Mouse (Mus musculus) MEL (cell line): ENCODE results near the gene Neto2. TPM values are rescaled to one million over a fixed set of nuclear protein-coding genes. Genes with fewer than 3 reads are reported as not detected.

Experiments
- DNase-seq: peaks from one replicate; pipeline ENCODE4 v3.0.0; 2011; ENCODE audit warnings: low read depth, low spot score
- H3K27ac ChIP-seq: 2 replicates; pipeline ENCODE4 v1.5.1; 2012; ENCODE audit warnings: low read depth, mild to moderate bottlenecking, control low read depth, low read length, moderate library complexity; ENCODE audit not compliant: control insufficient read depth
- H3K27me3 ChIP-seq, 2 experiments: fragments of 150-350 bp in 1 of 2; sonication (generic) in 1 of 2; 2 replicates each; pipeline ENCODE4 v1.6.1; 2012; ENCODE audit warnings: low read length in 2 of 2, mild to moderate bottlenecking in 2 of 2, improper control_type of control experiment in 1 of 2, moderate library complexity in 1 of 2; ENCODE audit not compliant: insufficient read depth in 2 of 2, control insufficient read depth in 1 of 2
- H3K36me3 ChIP-seq, 2 experiments: 2 replicates each; pipeline ENCODE4 v1.6.1; 2012 to 2014; ENCODE audit warnings: low read length in 2 of 2, improper control_type of control experiment in 1 of 2, inconsistent platforms in 1 of 2, mild to moderate bottlenecking in 1 of 2; ENCODE audit not compliant: insufficient read depth in 2 of 2, control insufficient read depth in 1 of 2
- H3K4me1 ChIP-seq, 2 experiments: fragments of 150-350 bp in 1 of 2; sonication (generic) in 1 of 2; 2 replicates each; pipeline ENCODE4 v1.6.1; 2012; ENCODE audit warnings: low read length in 2 of 2, improper control_type of control experiment in 1 of 2, mild to moderate bottlenecking in 1 of 2; ENCODE audit not compliant: insufficient read depth in 2 of 2, control insufficient read depth in 1 of 2
- H3K4me3 ChIP-seq, 2 experiments: fragments of 150-350 bp in 1 of 2; sonication (generic) in 1 of 2; 2 replicates each; pipeline ENCODE4 v1.5.1; 2012; ENCODE audit warnings: low read depth in 2 of 2, low read length in 2 of 2, mild to moderate bottlenecking in 2 of 2, moderate library complexity in 2 of 2, control low read depth in 1 of 2, improper control_type of control experiment in 1 of 2; ENCODE audit not compliant: control insufficient read depth in 1 of 2, insufficient read depth in 1 of 2
- H3K79me2 ChIP-seq: 2 replicates; pipeline ENCODE4 v1.6.1; 2012; ENCODE audit warnings: mild to moderate bottlenecking, low read length, moderate library complexity; ENCODE audit not compliant: control insufficient read depth, poor library complexity, insufficient read depth
- H3K9ac ChIP-seq: 2 replicates; pipeline ENCODE4 v1.6.1; 2012; ENCODE audit warnings: low read depth, mild to moderate bottlenecking, control low read depth, low read length, moderate library complexity; ENCODE audit not compliant: control insufficient read depth, poor library complexity, severe bottlenecking
- H3K9me3 ChIP-seq: fragments of 150-350 bp; sonication (generic); replicated peaks from 2 replicates; pipeline ENCODE4 v1.6.1; 2012; ENCODE audit warnings: mild to moderate bottlenecking, low read length, improper control_type of control experiment, moderate library complexity; ENCODE audit not compliant: insufficient read depth
- BHLHE40 ChIP-seq: IDR thresholded peaks from 2 replicates; pipeline ENCODE4 v1.6.1; 2012; ENCODE audit warnings: low read depth, mild to moderate bottlenecking, inconsistent platforms, low read length, improper control_type of control experiment, borderline replicate concordance
- CTCF ChIP-seq, 3 experiments: IDR thresholded peaks in 2 of 3; conservative IDR thresholded peaks in 1 of 3; 2 replicates each; pipeline ENCODE4 v1.5.1; 2011 to 2012; ENCODE audit warnings: low read length in 3 of 3, low read depth in 2 of 3, mild to moderate bottlenecking in 2 of 3, improper control_type of control experiment in 1 of 3, inconsistent platforms in 1 of 3, mixed read lengths in 1 of 3, moderate library complexity in 1 of 3; ENCODE audit not compliant: control insufficient read depth in 1 of 3, insufficient read depth in 1 of 3, poor library complexity in 1 of 3, severe bottlenecking in 1 of 3
- ETS1 ChIP-seq: IDR thresholded peaks from 2 replicates; pipeline ENCODE4 v1.6.1; 2012; ENCODE audit warnings: low read depth, mild to moderate bottlenecking, inconsistent platforms, low read length, improper control_type of control experiment, moderate library complexity
- MAFK ChIP-seq: IDR thresholded peaks from 2 replicates; pipeline ENCODE4 v1.6.1; 2011; ENCODE audit warnings: low read depth, mild to moderate bottlenecking, low read length, improper control_type of control experiment, borderline replicate concordance
- MYB ChIP-seq: IDR thresholded peaks from 2 replicates; pipeline ENCODE4 v1.6.1; 2011; ENCODE audit warnings: mild to moderate bottlenecking, low read depth, low read length, improper control_type of control experiment
- NELFE ChIP-seq: IDR thresholded peaks from 2 replicates; pipeline ENCODE4 v1.6.1; 2011; ENCODE audit warnings: low read depth, low read length, improper control_type of control experiment
- NRF1 ChIP-seq: IDR thresholded peaks from 2 replicates; pipeline ENCODE4 v1.6.1; 2014; ENCODE audit warnings: low read depth, mild to moderate bottlenecking, inconsistent platforms, low read length, improper control_type of control experiment, moderate library complexity; ENCODE audit not compliant: poor library complexity, insufficient read depth, severe bottlenecking
- POLR2A ChIP-seq, 2 experiments: IDR thresholded peaks; 2 replicates each; pipeline ENCODE4 v1.6.1; 2011 to 2012; ENCODE audit warnings: low read length in 2 of 2, mild to moderate bottlenecking in 2 of 2, control low read depth in 1 of 2, improper control_type of control experiment in 1 of 2, low read depth in 1 of 2, moderate library complexity in 1 of 2; ENCODE audit not compliant: control insufficient read depth in 1 of 2, insufficient read depth in 1 of 2, poor library complexity in 1 of 2
- POLR2AphosphoS5 ChIP-seq: IDR thresholded peaks from 2 replicates; pipeline ENCODE4 v1.6.1; 2012; ENCODE audit warnings: low read depth, borderline replicate concordance, mild to moderate bottlenecking, inconsistent platforms, low read length, moderate library complexity, mixed read lengths
- RAD21 ChIP-seq: IDR thresholded peaks from 2 replicates; pipeline ENCODE4 v1.6.1; 2011; ENCODE audit warnings: mild to moderate bottlenecking, low read depth, low read length, improper control_type of control experiment
- RCOR1 ChIP-seq: IDR thresholded peaks from 2 replicates; pipeline ENCODE4 v1.6.1; 2012; ENCODE audit warnings: low read depth, mild to moderate bottlenecking, inconsistent platforms, low read length, improper control_type of control experiment
- SIN3A ChIP-seq: IDR thresholded peaks from 2 replicates; pipeline ENCODE4 v1.6.1; 2012; ENCODE audit warnings: low read length, improper control_type of control experiment, inconsistent platforms
- SMC3 ChIP-seq: IDR thresholded peaks from 2 replicates; pipeline ENCODE4 v1.6.1; 2011; ENCODE audit warnings: low read depth, low read length, improper control_type of control experiment
- TBP ChIP-seq: IDR thresholded peaks from 2 replicates; pipeline ENCODE4 v1.8.0; 2011; ENCODE audit warnings: low read depth, low read length, improper control_type of control experiment
- ZC3H11A ChIP-seq: IDR thresholded peaks from 2 replicates; pipeline ENCODE4 v1.6.1; 2012; ENCODE audit warnings: low read depth, mild to moderate bottlenecking, inconsistent platforms, low read length, improper control_type of control experiment
- polyA plus RNA-seq, 2 experiments: library from polyadenylated mRNA; stranded (reverse) in 1 of 2; unstranded in 1 of 2; fragments of >175 nt in 1 of 2; fragments of >200 nt in 1 of 2; gene quantifications; 2 replicates each; pipeline versions ENCODE4 v1.2.1 to v1.2.4; 2012; ENCODE audit warnings: low replicate concordance in 2 of 2, low read depth in 1 of 2; ENCODE audit not compliant: insufficient read length in 2 of 2, insufficient read depth in 1 of 2, missing spikeins in 1 of 2
- total RNA-seq: library from RNA; depleted of rRNA; stranded (reverse); fragments of 300-350 nt; gene quantifications from 2 replicates; pipeline ENCODE4 v1.2.3, GENCODE M21; 2012

Neto2 gene
- total and polyA plus RNA-seq, 3 experiments, result 3.2 to 4.3 TPM; not detected in 1

DNA sequence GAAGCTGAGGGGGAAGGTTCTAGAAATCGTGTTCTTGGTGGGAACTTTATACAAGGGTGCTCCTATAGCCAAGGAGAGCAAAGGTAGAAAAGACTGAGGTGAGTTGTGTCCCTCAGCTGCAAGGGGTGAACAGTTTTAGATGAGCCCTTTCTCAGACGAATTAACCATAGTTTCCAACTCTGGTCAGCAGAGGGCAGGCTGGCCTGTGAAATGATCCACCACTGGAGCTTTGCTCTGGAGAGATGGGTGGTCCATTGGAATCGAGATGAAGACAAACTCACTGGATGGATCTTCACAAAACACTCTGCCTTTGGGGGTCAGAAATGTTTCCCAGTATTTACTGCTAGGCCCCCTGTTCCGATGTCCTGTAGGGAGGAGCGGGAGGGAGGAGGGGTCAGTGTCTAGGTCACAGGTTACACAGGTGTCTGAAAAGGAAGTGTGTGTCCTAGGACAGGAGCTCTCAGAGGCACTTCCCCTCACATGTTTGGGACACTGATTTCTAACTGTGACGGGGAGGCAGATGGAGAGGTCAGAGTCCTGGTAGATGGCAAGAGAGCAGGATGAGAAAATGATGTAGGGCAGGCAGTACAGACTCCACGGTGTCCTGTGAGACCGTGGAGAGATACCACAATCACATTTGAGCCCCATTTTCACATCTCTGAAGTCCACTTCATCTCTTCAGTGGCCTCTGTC, 97.4 kb downstream of the Neto2 start:
- Histone ChIP-seq H3K4me3 (no peak overlapping the region), H3K9ac (peak overlapping the region; percentile 36), H3K27me3 (no peaks in the 10 kb centered on the region; a peak in 1 of 4 replicates), H3K9me3 (no peaks in the 10 kb centered on the region), H3K36me3 (peaks cover 0 to 18% of the 10 kb centered on the region in 2 experiments; a peak in 2 of 4 replicates), H3K27ac (no peak overlapping the region), H3K79me2 (no peaks in the 10 kb centered on the region), H3K4me1 (peaks cover 7 to 28% of the 10 kb centered on the region in 2 experiments; a peak in 3 of 4 replicates)
- peak; percentile 61 for DNase-seq
- TF ChIP-seq ZC3H11A (0 out of 2 replicates have a peak, but pooled peaks have one; percentile 44), SIN3A (no peak), RCOR1 (no peak), CTCF (IDR thresholded peaks at IDR 0.05 in 2 of 3, conservative IDR thresholded peaks at IDR 0.05 in 1 of 3; ENCODE audit: control insufficient read depth in 1 of 3, insufficient read depth in 1 of 3, low read depth in 2 of 3, low read length in 3 of 3, poor library complexity in 1 of 3, severe bottlenecking in 1 of 3) (peak; percentile 36 to 64 (median 63)), SMC3 (peak; percentile 64), RAD21 (peak; percentile 62)

DNA sequence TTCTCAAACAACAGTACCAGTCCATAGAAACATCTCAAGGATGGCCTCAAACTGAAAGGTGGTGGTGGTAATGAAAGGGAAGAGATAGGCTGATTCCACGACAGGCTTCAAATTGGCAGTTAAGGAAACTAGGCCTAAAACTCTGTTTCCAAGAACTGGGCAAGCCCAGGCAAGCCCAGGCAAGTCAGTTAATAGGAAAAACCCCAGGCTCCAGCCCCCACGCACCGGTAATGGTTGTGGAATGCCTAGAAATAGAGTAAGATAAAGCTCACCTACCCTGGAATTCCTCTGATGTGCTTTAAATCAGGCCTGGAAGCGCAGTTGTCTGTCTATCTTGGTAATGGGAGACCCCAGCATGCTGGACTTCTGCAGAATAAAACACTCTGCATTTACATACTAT, 98.0 kb downstream of the Neto2 start:
- H3K79me2 ChIP-seq, result no peaks in the 10 kb centered on the region
- peak; percentile 61 for DNase-seq
- TF ChIP-seq ZC3H11A, result no peak
- TF ChIP-seq POLR2A (IDR thresholded peaks at IDR 0.05; ENCODE audit: control insufficient read depth in 1 of 2, insufficient read depth in 1 of 2, low read depth in 1 of 2, low read length in 2 of 2, poor library complexity in 1 of 2), result no peak; a peak in 1 of 4 replicates
- TF ChIP-seq MAFK, result no peak
- 0 out of 2 replicates have a peak, but pooled peaks have one; percentile 46 for TF ChIP-seq TBP
- TF ChIP-seq BHLHE40, result no peak
- TF ChIP-seq NRF1, result no peak
- TF ChIP-seq NELFE, result peak; percentile 79
- no peak for TF ChIP-seq ETS1
- TF ChIP-seq MYB, result no peak
- TF ChIP-seq POLR2AphosphoS5, result no peak
- peaks cover 7 to 28% of the 10 kb centered on the region in 2 experiments; a peak in 3 of 4 replicates for H3K4me1 ChIP-seq
- H3K9me3 ChIP-seq, result no peaks in the 10 kb centered on the region
- peaks cover 0 to 18% of the 10 kb centered on the region in 2 experiments; a peak in 2 of 4 replicates for H3K36me3 ChIP-seq
- H3K27ac ChIP-seq, result peak overlapping the region; percentile 23; the same call in 1 of the 2 replicates
- 0 out of 4 replicates have a peak overlapping the region, but pooled peaks of 1 of the 2 experiments have one; percentile 1 for H3K4me3 ChIP-seq
- no peaks in the 10 kb centered on the region; a peak in 1 of 4 replicates for H3K27me3 ChIP-seq
- peak overlapping the region; percentile 36 for H3K9ac ChIP-seq
